Mouse (Mus musculus) R1 (cell line): Measurements from ENCODE around the gene Olfr448.

ENCODE experiments used
- DNase-seq: peaks from one replicate; pipeline ENCODE4 v3.0.0-alpha.2; 2018; ENCODE audit warnings: low read depth, low spot score

The Olfr448 gene

GRCm38 (mm10) chr6:42890141-42890540, at the start of gene Olfr448:
Gene Olfr448, plus strand, starts transcription at chr6:42890441.
- DNase-seq = no peak

DNA sequence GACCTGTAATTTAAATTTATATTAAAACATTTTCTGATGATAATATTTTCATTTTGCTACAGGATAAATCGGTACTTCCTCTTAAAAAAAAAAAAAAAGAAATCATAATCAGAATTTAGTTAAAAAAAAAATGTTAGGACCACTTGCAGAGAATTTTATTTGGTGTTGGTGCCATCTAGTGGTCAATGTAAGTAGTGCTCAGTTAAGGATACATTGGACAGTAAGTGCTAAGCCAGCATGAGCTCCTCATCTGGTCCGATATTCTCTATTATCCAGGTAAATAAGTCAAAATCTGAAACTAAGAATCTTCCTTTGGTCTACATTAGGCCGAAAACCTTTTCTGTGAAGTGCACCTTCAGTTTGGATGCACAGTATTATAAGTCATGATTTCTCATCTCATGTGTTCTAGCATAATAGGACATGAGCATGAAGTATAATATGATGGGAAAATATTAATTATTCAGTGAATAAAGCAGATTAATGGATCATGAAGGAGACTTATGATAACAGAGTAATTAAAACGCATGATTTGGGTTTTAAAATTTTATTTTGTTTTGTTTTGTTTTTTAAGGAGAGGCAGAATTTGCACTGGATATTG, 29.9 kb upstream of the Olfr448 start:
- DNase-seq = peak; percentile 46

- no peak for DNase-seq
Observed at GRCm38 (mm10) chr6:42869695-42870094, 20.5 kb upstream of the Olfr448 start.

- DNase-seq = no peak
Observed at GRCm38 (mm10) chr6:42876323-42876722, 13.9 kb upstream of the Olfr448 start.

DNA sequence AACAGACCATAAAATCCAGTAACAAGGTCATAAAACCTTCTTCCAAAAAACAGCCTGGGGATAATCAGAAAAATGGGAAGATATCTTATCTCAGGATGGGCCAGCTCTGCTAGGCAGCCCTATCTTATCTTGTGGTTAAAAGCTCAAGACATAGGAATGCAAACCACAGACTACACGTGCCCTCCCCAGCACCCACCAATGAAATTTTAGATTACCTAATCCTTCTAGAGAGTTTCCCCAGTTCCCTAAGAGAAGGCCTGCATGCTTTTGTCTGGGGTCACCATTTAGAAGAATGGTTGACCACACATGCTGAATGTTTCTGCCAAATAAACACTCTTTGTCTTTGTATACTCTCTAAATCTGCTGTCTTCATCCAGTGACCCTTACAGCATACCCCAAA, 10.1 kb downstream of the Olfr448 start:
- no peak for DNase-seq

- DNase-seq = no peak
Observed at GRCm38 (mm10) chr6:42908578-42908977, 18.3 kb downstream of the Olfr448 start, which contains the start of gene Olfr447. Gene Olfr447, plus strand, starts transcription at chr6:42908878.

GRCm38 (mm10) chr6:42921077-42921476, 30.8 kb downstream of the Olfr448 start, which contains the start of gene Olfr446:
Gene Olfr446, plus strand, starts transcription at chr6:42921377.
- no peak for DNase-seq
